Mouse (Mus musculus): ENCODE results near the gene 2310011J03Rik. TPM values are rescaled to one million over a fixed set of nuclear protein-coding genes. Genes with fewer than 3 reads are reported as not detected.

2310011J03Rik gene
- total and polyA plus RNA-seq, 3 experiments, result 65.7 to 81.5 TPM; not detected in 1

DNA sequence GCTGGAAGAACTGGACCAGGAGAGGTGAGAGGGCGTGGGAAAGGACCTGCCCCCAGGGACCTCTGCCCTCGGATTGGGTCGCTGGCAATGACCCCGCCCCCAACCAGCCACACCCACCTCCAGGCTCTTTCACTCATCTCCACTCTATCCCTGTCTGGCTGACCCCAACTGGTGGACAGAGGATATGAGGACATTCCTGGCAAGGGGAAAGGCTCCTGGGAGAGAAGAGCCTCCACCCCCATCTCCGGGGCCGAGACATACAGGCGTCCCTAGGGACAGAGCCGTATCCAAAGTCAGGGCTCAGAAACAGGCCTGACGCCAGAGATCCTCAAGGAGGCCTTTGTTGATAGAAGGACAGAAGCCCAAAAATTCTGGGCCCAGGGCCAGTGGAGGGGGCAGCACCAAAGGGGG is 17.9 kb downstream of the 2310011J03Rik start:
- no peak overlapping the region for H3K4me3 ChIP-seq (ENCODE audit: control insufficient read depth in 1 of 2, insufficient read depth in 1 of 2, low read depth in 2 of 2, low read length in 2 of 2)
- DNase-seq (ENCODE audit: low read depth, low spot score), result no peak
- no peak overlapping the region for H3K9ac ChIP-seq (ENCODE audit: control insufficient read depth, low read depth, low read length, poor library complexity, severe bottlenecking)
- TF ChIP-seq MAX (IDR thresholded peaks at IDR 0.05; ENCODE audit: low read length) (no peak), JUND (IDR thresholded peaks at IDR 0.05; ENCODE audit: low read depth, low read length) (no peak), ZC3H11A (IDR thresholded peaks at IDR 0.05; ENCODE audit: low read depth, low read length) (no peak), SIN3A (IDR thresholded peaks at IDR 0.05; ENCODE audit: low read length) (no peak), EP300 (IDR thresholded peaks at IDR 0.05; ENCODE audit: low read depth in 1 of 2, low read length in 2 of 2) (no peak), USF1 (IDR thresholded peaks at IDR 0.05; ENCODE audit: low read depth, low read length) (no peak), USF2 (IDR thresholded peaks at IDR 0.05; ENCODE audit: borderline replicate concordance in 1 of 2, insufficient read depth in 1 of 2, low read depth in 1 of 2, low read length in 2 of 2) (no peak), MYB (IDR thresholded peaks at IDR 0.05; ENCODE audit: low read depth, low read length) (no peak), KAT2A (conservative IDR thresholded peaks at IDR 0.05; ENCODE audit: low read depth, low read length) (no peak), TBP (IDR thresholded peaks at IDR 0.05; ENCODE audit: low read depth, low read length) (no peak), GABPA (IDR thresholded peaks at IDR 0.05; ENCODE audit: low read depth, low read length) (no peak)
- H3K9me3 ChIP-seq (replicated peaks; ENCODE audit: insufficient read depth, low read length), result no peaks in the 10 kb centered on the region
- H3K27me3 ChIP-seq (ENCODE audit: control insufficient read depth in 1 of 2, insufficient read depth in 2 of 2, low read length in 2 of 2), result no peaks in the 10 kb centered on the region
- no peak overlapping the region for H3K27ac ChIP-seq (ENCODE audit: control insufficient read depth, low read depth, low read length)
- peaks cover 0 to 4% of the 10 kb centered on the region in 2 experiments; a peak in 1 of 4 replicates for H3K4me1 ChIP-seq (ENCODE audit: control insufficient read depth in 1 of 2, insufficient read depth in 2 of 2, low read length in 2 of 2)
- H3K36me3 ChIP-seq (ENCODE audit: control insufficient read depth in 1 of 2, insufficient read depth in 2 of 2, low read length in 2 of 2), result no peaks in the 10 kb centered on the region
- H3K79me2 ChIP-seq (ENCODE audit: control insufficient read depth, insufficient read depth, low read length, poor library complexity), result no peaks in the 10 kb centered on the region

DNA sequence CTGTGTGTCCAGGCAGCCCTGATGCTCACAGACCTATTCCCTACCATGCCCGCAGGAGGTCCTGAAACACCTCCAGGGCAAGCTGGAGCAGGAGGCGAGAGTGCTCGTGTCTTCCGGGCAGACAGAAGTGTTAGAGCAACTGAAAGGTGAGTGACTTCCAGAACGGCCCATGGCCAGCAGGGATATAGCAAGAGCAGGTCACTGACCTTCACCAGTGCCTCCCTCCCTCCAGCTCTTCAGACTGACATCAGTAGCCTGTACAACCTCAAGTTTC is 18.3 kb downstream of the 2310011J03Rik start:
- H3K4me3 ChIP-seq (ENCODE audit: control insufficient read depth in 1 of 2, insufficient read depth in 1 of 2, low read depth in 2 of 2, low read length in 2 of 2), result no peak overlapping the region
- H3K9me3 ChIP-seq (replicated peaks; ENCODE audit: insufficient read depth, low read length), result no peaks in the 10 kb centered on the region
- peaks cover 0 to 8% of the 10 kb centered on the region in 2 experiments; a peak in 1 of 4 replicates for H3K4me1 ChIP-seq (ENCODE audit: control insufficient read depth in 1 of 2, insufficient read depth in 2 of 2, low read length in 2 of 2)
- DNase-seq (ENCODE audit: low read depth, low spot score), result no peak
- H3K27me3 ChIP-seq (ENCODE audit: control insufficient read depth in 1 of 2, insufficient read depth in 2 of 2, low read length in 2 of 2), result no peaks in the 10 kb centered on the region
- no peaks in the 10 kb centered on the region for H3K36me3 ChIP-seq (ENCODE audit: control insufficient read depth in 1 of 2, insufficient read depth in 2 of 2, low read length in 2 of 2)
- H3K79me2 ChIP-seq (ENCODE audit: control insufficient read depth, insufficient read depth, low read length, poor library complexity), result no peaks in the 10 kb centered on the region
- no peak for TF ChIP-seq BHLHE40 (IDR thresholded peaks at IDR 0.05; ENCODE audit: borderline replicate concordance, low read depth, low read length)
- no peak for TF ChIP-seq POLR2AphosphoS5 (IDR thresholded peaks at IDR 0.05; ENCODE audit: borderline replicate concordance, low read depth, low read length)
- no peak for TF ChIP-seq TAL1 (IDR thresholded peaks at IDR 0.05; ENCODE audit: low read length)
- TF ChIP-seq EP300 (IDR thresholded peaks at IDR 0.05; ENCODE audit: low read depth in 1 of 2, low read length in 2 of 2), result no peak
- TF ChIP-seq GABPA (IDR thresholded peaks at IDR 0.05; ENCODE audit: low read depth, low read length), result no peak
- TF ChIP-seq CTCF (IDR thresholded peaks at IDR 0.05 in 2 of 3, conservative IDR thresholded peaks at IDR 0.05 in 1 of 3; ENCODE audit: control insufficient read depth in 1 of 3, insufficient read depth in 1 of 3, low read depth in 2 of 3, low read length in 3 of 3, poor library complexity in 1 of 3, severe bottlenecking in 1 of 3), result no peak
- no peak for TF ChIP-seq GATA1 (IDR thresholded peaks at IDR 0.05; ENCODE audit: low read depth, low read length)
- TF ChIP-seq MAX (IDR thresholded peaks at IDR 0.05; ENCODE audit: low read length), result no peak
- TF ChIP-seq POLR2A (IDR thresholded peaks at IDR 0.05; ENCODE audit: control insufficient read depth in 1 of 2, insufficient read depth in 1 of 2, low read depth in 1 of 2, low read length in 2 of 2, poor library complexity in 1 of 2), result no peak
- no peak for TF ChIP-seq MYB (IDR thresholded peaks at IDR 0.05; ENCODE audit: low read depth, low read length)
- TF ChIP-seq TCF12 (IDR thresholded peaks at IDR 0.05; ENCODE audit: low read depth, low read length), result no peak
- no peak overlapping the region for H3K9ac ChIP-seq (ENCODE audit: control insufficient read depth, low read depth, low read length, poor library complexity, severe bottlenecking)
- H3K27ac ChIP-seq (ENCODE audit: control insufficient read depth, low read depth, low read length), result no peak overlapping the region

All from MEL (cell line).